Mouse (Mus musculus): ENCODE measurements around the gene Nfkbib.

DNA sequence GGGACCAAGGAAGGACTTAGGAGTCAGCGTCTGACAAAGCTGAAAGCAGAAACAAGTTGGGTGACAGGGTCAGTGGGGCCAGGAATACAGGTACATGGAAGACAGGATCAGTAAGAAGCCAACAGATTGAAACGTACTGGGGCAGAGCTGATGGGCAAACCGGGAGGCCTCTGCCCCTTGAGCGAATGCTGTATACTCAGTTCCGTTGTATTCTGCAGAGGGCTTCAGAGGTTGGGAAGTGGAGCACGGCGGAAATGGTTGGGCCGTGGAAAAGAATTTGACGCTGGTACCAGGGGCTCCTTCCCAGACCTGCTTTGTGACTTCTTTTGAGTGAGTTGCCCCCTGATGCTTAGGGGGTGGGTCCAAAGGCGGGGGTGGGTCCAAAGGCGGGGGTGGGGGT lies 34.1 kb downstream of the Nfkbib start:
- TF ChIP-seq POLR2A (IDR thresholded peaks at IDR 0.05; ENCODE audit: borderline replicate concordance, low read depth, low read length), result no peak
- TF ChIP-seq CTCF (IDR thresholded peaks at IDR 0.05; ENCODE audit: low read depth, low read length), result no peak
